Mouse (Mus musculus) CD4-positive naive resting alpha-beta T cell, adult 57 days (primary cell): ENCODE results near the gene Pot1a. TPM values are rescaled to one million over a fixed set of nuclear protein-coding genes. Genes with fewer than 3 reads are reported as not detected.

Source experiments
- total RNA-seq: library from RNA; stranded (reverse); gene quantifications from one replicate; pipeline ENCODE4 v1.2.4, GENCODE M21; 2023

Gene Pot1a
- total RNA-seq = 26.9 TPM

DNA sequence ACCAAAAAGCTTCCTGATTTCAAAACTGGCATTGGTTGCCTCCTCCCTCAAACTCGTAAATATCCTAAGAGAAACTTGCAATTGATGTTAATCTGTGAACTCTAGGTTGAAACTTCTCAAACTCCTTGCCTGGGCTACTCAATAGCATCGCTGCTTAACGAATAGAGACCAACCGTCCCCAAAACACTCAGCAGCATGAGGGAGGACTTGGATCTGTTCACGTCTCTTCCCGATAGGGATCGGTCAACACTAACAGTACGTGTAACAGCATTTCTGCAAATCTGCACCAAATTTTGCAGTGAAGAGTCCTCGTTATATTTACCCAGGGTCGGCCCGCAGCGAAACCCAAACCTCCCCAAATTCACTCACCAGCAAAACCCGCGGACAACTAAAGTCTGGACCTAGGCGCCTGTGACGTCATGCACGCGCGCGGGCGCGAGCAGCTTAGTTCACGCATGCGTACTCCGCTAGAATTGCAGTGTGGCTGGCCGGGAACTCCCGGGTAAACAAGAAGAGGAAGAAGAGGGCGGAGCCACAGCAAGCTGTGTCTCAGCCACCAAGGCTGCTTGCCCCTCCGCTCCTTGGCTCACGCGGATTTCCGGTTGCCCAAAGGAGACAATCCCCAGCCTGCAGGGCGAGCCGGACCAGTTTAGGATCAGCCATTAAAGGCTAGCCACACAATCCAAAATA is at the start of gene Pot1a:
Gene Pot1a (minus strand): TSS at position 441 of the 690 bp plus-strand sequence.

Other genes starting within 250 kb of the Pot1a start
- gene Gpr37, start 118.5 kb downstream of the Pot1a start, total RNA-seq = not detected